Mouse (Mus musculus): ENCODE results near the gene Ociad1.

The Ociad1 gene

DNA sequence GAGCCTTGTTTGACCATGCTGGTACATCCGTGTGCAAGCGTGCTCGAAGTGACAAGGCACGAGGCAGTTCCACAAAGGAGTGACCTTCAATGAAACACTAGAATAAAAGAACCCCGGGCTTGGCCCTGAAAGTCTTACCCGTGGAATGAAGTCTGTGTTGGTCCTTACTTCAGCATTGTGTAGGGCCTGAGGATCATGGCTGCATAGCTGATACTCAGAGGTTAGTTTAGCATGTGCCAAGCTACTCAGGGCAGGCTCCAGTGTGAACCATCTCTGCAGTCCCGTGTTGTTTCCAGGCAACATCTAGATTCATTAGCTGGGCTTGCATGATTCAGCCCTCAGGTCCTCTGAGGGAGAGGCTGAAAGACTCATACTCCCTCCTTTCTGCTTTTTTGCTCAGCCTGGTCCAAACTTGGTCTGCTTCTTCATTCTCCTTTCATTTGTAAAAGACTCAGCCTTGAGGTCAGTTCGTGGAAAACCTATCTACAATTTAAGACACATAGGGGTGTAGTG is 48.2 kb downstream of the Ociad1 start, which contains the start of gene Ociad2:
Gene Ociad2 (minus strand): TSS at position 306 of the 513 bp plus-strand sequence.
- no peak for DNase-seq

DNA sequence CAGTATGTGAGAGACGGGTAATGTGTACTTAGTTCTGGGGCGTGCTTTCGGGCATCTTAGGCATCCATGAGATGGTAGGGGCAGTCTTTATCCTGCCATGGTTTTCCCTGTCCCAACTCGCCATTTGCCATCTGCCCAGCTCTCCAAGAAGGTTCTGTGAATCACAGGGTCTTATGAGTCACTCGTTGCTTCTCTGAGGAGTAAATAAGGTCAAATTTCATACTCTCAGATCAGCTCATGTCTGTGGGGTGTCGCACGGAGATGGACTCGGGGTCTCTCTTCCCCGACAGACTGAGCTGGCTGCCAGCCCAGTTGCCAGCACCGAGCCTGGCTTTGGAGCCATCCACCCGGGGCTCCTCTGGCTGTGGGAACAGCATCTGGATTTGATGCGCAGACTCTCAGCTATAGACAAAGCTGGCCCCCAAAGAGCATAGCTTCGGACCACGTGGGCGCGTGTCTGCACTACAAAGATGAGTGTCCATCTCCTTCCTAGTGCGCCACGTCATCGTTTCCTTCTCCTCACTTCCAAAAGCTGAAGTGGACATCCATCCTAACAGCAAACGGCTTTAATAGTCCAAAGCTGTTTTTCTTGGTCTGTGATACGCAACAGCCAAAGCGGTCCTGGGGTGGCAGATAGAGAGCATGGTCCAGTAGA is 50.2 kb downstream of the Ociad1 start:
- no peak for DNase-seq

DNA sequence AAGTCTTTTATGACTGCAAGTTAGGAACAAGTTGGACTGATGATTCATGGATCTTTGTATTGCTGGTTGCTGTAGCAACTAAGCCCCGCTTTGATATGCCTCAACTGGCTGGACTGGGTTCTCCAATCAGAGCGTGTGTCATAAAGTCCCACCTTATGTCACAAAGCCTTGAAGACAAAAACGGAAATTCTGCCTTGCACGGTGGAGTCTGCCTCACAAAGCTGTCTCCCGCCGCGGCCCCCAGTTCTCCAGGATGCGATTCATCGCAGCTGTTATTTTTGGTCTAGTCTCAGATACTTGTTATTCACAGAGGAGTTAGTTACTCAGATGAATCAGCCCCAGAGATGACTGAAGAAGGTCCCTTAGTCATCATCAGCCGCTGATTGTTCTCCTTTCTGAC is 51.7 kb downstream of the Ociad1 start:
- DNase-seq = no peak

DNA sequence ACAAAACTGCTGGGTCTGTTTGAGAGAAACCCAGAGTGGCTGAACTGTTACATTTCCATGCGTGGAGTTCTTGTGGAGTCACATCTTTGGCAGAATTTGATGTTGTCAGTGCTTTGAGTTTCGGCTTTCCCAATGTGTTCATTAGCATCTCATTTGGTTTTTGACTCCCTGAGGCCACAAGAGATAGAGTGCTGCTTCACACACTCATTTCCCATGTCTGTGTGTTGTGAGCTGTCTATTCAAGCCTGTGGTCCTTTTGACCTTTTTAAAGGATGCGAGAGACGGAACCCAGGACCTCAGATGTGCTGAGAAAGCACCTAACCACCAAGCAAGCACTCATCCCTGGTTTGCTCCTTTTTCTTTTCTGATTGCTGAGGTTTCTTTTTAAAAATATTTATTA is 52.7 kb downstream of the Ociad1 start:
- no peak for DNase-seq

DNA sequence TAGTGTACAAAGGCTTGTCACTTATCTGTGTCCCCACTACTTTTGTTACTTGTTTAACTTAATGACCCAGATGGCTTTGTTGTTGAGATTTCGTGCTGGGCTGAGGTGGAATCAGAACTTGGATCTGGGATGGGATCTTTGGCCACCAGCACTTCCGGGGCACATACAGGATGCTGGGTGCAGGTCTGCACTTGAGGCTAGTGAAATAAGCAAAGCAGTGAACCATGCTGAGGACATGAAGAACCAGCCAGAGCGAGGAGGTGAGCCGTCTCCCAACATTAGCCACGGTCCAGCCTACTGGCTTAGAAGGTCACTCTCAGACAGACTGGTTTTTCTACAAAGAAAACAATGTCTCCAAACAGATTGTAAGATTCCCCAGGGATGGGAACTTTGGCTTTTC is 56.9 kb downstream of the Ociad1 start:
- no peak for DNase-seq

DNA sequence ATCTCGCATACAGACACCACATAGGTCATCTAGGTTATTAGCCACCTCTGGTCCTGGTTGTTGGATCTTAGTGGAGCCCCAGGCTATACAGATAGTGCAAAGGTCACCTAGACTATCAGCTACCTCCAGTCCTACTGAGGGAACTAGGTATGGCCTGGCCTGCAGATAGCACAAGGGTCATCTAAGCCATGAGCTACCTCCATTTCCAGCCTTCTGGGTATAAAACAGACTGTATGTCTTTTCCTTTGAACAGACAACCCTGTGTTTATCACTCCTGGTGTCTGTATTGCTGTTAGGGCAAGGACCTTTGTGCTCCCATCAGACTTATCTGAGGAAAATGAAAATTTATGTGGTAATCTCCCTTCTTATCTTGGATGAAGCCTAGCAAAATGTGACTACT is 59.2 kb downstream of the Ociad1 start:
- DNase-seq = no peak

DNA sequence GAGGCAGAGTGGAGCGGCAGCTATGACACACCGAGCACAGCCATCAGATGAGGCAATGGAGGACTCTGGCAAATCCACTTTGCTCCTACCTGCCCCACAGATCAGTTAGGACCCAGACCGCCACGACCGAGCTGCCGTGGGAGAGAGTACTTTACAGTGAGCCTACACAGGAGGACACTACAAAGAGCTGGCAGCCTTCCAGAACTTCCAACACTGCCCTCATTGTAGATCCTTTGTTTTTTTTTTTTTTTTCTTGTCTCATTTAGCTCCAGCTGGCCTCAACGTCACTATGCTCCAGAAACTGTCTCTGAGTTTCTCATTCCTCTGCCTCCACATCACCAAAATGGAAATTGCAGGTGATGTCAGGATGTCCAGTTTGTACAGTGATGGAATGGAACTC is 60.9 kb downstream of the Ociad1 start:
- DNase-seq = no peak

DNA sequence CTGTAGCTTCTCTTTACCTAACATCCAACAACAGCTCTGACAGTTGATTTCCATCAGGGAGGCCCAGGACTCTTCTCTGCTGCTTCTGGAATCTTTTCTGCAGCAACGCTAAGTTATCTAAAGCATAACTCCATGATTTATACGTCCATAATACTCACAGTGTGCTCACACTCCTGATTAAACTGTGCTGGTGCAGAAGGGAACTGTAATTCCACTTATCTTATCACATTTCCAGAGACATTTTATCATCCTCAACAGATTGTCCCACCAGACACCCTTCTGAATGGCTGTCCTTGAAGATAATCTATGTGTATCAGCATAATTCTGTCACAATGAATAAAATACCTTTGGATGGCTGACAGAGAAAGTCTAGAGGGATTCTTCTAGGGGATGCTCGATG is 61.4 kb downstream of the Ociad1 start:
- DNase-seq = no peak

DNA sequence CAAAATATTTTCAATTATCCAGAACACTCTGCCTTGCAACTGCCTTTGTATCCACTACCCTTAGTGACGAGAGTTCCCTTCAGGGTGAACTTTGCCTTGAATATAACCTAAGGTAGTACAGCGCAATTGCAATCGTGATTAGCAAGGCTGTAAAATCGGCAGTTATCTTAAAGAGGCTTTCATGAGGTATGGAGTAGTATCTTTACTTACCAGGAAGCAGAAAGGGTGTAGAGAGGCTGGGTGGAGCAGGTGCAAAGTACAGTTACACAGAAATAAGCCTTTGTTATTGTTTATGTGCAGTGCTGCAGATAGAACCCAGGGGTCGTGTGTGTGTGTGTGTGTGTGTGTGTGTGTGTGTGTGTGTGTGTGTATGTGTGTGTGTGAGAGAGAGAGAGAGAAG is 62.8 kb downstream of the Ociad1 start:
- no peak for DNase-seq

DNA sequence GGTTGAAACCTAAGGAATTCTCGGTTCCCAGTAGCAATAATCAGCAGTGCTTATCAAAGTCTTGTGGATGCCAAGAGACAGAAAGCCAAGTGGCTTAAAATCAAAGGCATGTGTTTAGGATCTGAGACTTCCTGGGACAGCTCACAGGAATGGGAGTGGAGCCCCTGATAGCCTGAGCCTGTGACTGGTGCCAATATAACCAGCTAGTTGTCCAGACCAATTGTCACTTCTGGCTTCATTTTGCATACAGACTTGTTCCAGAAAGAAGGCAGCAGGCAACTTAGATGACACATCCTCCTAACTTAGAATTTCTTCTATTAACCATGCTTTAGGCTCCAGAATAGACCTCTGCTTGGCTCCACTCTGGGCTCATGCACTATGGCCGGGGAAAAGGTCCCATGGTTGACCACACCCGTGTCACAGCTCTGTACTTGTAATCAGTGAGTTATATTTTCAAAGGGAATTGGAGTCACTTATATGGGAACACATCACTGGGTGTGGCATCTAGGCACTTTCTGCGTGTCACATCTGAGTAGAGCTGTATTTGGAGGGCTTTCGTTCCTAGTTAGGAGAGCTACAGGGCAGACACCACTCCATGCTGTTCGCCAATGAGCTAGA is 66.7 kb downstream of the Ociad1 start:
- DNase-seq = no peak

DNA sequence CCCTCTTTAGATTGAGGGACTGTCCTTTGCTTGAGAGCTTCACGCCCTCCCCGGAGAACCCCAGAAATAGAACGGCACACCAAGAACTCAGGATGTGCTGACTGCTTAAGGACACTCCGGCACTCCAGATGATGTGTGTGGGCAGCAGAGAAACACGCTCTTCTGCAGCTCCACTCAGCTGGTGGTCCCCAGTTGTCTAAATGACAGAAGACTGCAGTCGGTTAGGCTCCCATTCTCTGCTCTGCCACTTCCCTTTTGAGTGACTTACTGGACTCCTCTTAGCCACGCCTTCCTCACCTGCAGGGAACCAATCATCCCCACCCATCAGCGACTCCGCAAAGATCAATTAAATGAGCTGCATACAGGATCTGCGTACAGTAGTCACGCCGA is 67.2 kb downstream of the Ociad1 start:
- DNase-seq = no peak

DNA sequence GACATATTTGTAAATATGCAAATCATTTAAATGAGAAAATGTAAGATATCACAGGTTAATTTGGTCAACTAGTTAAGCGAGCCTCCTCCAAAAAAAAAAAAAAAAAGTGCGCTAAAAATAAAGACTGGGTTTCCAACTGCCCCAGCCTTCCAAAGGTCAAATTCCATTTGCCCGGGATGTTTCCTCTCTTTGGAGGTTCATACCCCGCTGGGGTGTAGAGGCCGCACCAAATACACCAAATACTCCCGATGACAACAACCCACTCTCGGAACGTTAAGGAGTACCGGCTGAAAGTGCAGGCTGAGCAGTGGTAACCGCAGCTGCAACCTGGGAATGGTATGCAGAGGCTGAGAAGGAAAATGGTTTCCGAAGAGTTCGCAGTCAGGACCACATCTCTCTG is 67.7 kb downstream of the Ociad1 start:
- DNase-seq = no peak

DNA sequence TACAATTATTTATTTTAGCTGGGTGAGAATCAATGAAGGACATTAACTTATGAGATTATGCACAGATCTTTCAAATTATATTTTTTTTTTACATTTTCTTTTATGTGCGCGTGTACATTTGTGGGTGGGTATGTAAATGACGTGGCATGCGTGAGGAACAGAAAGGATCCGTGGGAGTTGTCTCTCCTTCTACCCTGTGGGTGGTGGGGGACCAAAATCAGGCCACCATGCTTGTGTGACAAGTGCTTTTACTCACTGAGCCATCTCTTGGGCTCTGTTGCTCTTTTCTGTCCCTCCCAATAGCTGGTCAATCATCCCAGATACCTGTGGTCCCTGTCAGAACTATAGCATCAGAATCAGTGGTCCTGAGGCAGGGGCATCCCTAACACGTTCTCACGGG is 69.8 kb downstream of the Ociad1 start:
- no peak for DNase-seq

DNA sequence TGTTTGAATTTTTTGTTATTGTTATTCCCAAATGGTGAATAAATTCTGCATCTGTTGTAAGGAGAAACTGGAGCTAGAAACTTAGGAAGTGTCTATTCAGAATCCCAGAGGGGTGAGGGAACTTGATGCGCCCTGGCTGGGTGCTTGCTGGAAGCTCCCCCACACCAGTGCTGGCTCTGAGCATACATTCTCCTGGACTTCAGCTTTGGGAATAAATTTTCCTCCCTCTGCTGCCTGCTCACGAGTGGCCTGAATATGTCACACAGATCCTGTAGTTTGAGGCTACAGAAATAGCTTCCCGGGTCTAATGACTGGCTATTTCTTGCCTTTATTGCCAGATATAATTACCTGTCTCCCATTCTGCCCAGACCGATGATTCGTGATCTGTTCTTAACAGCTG is 70.2 kb downstream of the Ociad1 start:
- DNase-seq = no peak
